12 mouse cellular contexts compared by ENCODE assay signal in genomic region chr5:75578141-75578540, GRCm38 (mm10). TPM values are rescaled to one million over a fixed set of nuclear protein-coding genes. Genes with fewer than 3 reads are reported as not detected.
A peak's percentile ranks its signal among the peaks of the same experiment; 100 is the strongest.
DNase-seq lines count a peak whose midpoint lies in the region; ATAC-seq lines count a peak whose summit lies in the region.
"Had no signal": no experiment of that assay in that cellular context is flagged by ENCODE, and none has a peak within 500 bp of the region (broad histone marks: within the 10 kb centered on the region; RNA-seq: fewer than 3 reads in every experiment).

No protein-coding gene starts in this region.

- peak overlapping the region; percentile 100 for H3K4me2 ChIP-seq in heart, embryonic 13.5 days
- H3K4me2 ChIP-seq in hindbrain, embryonic 16.5 days (ENCODE audit: low read length), result peak overlapping the region; percentile 88

- 54% methylated on average over 7 of the region's 7 CpGs for WGBS in heart, embryonic 13.5 days
- 65% methylated on average over 7 of the region's 7 CpGs for WGBS in hindbrain, embryonic 16.5 days
- WGBS in embryonic facial prominence, embryonic 10.5 days, result 74% methylated on average over 7 of the region's 7 CpGs

- no peaks in the 10 kb centered on the region for H3K36me3 ChIP-seq in heart, embryonic 13.5 days
- no peaks in the 10 kb centered on the region for H3K36me3 ChIP-seq in hindbrain, embryonic 16.5 days (ENCODE audit: control insufficient read depth, insufficient read depth, low read length)
- H3K36me3 ChIP-seq in embryonic facial prominence, embryonic 10.5 days (replicated peaks), result no peaks in the 10 kb centered on the region
- H3K36me3 ChIP-seq: forebrain, embryonic 15.5 days; limb, embryonic 12.5 days had no signal

- DNase-seq in heart, adult 8-10 months (ENCODE audit: low spot score), result no peak
- DNase-seq in 416B (ENCODE audit: low read depth), result peak; percentile 68
- peak; percentile 38 for DNase-seq in lung, postnatal 10 days
- DNase-seq in layer of hippocampus, adult 9-11 months, result no peak
- no peak for DNase-seq in thymus, adult 18-20 months
- DNase-seq in embryonic facial prominence, embryonic 10.5 days (ENCODE audit: low spot score), result no peak
- DNase-seq: embryo, embryonic 11 days had no signal

- no peak overlapping the region for H3K4me3 ChIP-seq in heart, embryonic 13.5 days
- H3K4me3 ChIP-seq in hindbrain, embryonic 16.5 days (ENCODE audit: low read length), result peak overlapping the region; percentile 20
- no peak overlapping the region for H3K4me3 ChIP-seq in embryonic facial prominence, embryonic 10.5 days
- H3K4me3 ChIP-seq: limb, embryonic 12.5 days had no signal

- H3K4me1 ChIP-seq in heart, embryonic 13.5 days, result peaks cover 29% of the 10 kb centered on the region
- H3K4me1 ChIP-seq in hindbrain, embryonic 16.5 days (ENCODE audit: control insufficient read depth, insufficient read depth, low read depth, low read length), result peaks cover 11% of the 10 kb centered on the region
- peaks cover 49% of the 10 kb centered on the region for H3K4me1 ChIP-seq in embryonic facial prominence, embryonic 10.5 days

- no peak for ATAC-seq in heart, embryonic 13.5 days (ENCODE audit: extremely low read depth, insufficient number of reproducible peaks, low FRiP score, low TSS enrichment)
- no peak for ATAC-seq in hindbrain, embryonic 16.5 days
- ATAC-seq: CD4-positive, CD25-positive, alpha-beta regulatory T cell, adult 4 months; forebrain, embryonic 15.5 days had no signal

- H3K27me3 ChIP-seq in heart, embryonic 13.5 days (replicated peaks), result peaks cover 51% of the 10 kb centered on the region
- H3K27me3 ChIP-seq in hindbrain, embryonic 16.5 days (replicated peaks; ENCODE audit: control insufficient read depth, insufficient read depth, low read length), result no peaks in the 10 kb centered on the region
- H3K27me3 ChIP-seq in embryonic facial prominence, embryonic 10.5 days (replicated peaks; ENCODE audit: low read depth, poor library complexity, severe bottlenecking), result peaks cover 38% of the 10 kb centered on the region
- H3K27me3 ChIP-seq: forebrain, embryonic 15.5 days had no signal

- no peak overlapping the region for H3K9ac ChIP-seq in heart, embryonic 13.5 days
- H3K9ac ChIP-seq in hindbrain, embryonic 16.5 days (ENCODE audit: low read depth, low read length), result no peak overlapping the region
- H3K9ac ChIP-seq: forebrain, embryonic 15.5 days; limb, embryonic 12.5 days had no signal

- H3K9me3 ChIP-seq in heart, embryonic 13.5 days, result no peaks in the 10 kb centered on the region
- no peaks in the 10 kb centered on the region for H3K9me3 ChIP-seq in hindbrain, embryonic 16.5 days (ENCODE audit: control insufficient read depth, low read length)
- no peaks in the 10 kb centered on the region for H3K9me3 ChIP-seq in embryonic facial prominence, embryonic 10.5 days
- H3K9me3 ChIP-seq: forebrain, embryonic 15.5 days; limb, embryonic 12.5 days had no signal

- H3K27ac ChIP-seq in heart, embryonic 13.5 days (replicated peaks), result no peak overlapping the region
- no peak overlapping the region for H3K27ac ChIP-seq in hindbrain, embryonic 16.5 days (ENCODE audit: low read depth, low read length)
- H3K27ac ChIP-seq in embryonic facial prominence, embryonic 10.5 days (replicated peaks), result no peak overlapping the region
- H3K27ac ChIP-seq: forebrain, embryonic 15.5 days; limb, embryonic 12.5 days had no signal

RNA-seq across cellular contexts. Expression of gene Kit, which starts 3.4 kb away (rescaled TPM):
- 10.6 and 11.1 TPM in 2 replicates for polyA plus RNA-seq in heart, embryonic 13.5 days (2015; fragmentation: Nextera tagmentation; extraction: Ambion mirVana)
- 1 to 10 TPM in 3 of 4 experiments, under 1 TPM in 1; 1.00 to 3.4 (median 2.4) TPM for total RNA-seq in heart, adult 8-10 months (2022)
- polyA plus RNA-seq in hindbrain, embryonic 16.5 days (2015; fragmentation: Nextera tagmentation; extraction: Ambion mirVana), result 52.2 and 60.5 TPM in 2 replicates
- polyA plus RNA-seq in embryonic facial prominence, embryonic 10.5 days (2016; fragmentation: Nextera tagmentation; extraction: Ambion mirVana), result 24.3 and 26.8 TPM in 2 replicates

Comparison
In these comparisons a context has a peak if more than half of its experiments do, and no peak if none do; other contexts are left out.
1. DNase-seq: peak in 416B (single experiment) and lung, postnatal 10 days (single experiment); none in heart, adult 8-10 months (single experiment), layer of hippocampus, adult 9-11 months (single experiment), thymus, adult 18-20 months (0 of 2) and embryonic facial prominence, embryonic 10.5 days (single experiment).